Mouse (Mus musculus): ENCODE data around the gene Usp16.
"Not testable (repeated sequence)": the region's sequence is repeated elsewhere in the genome, so short reads cannot be mapped to it uniquely, and the experiment has no call there.

Usp16 gene

GRCm38 (mm10) chr16:87484367-87484766 lies 29.9 kb downstream of the Usp16 start:
- in situ Hi-C loops (cut with MboI) = no loop called here

DNA sequence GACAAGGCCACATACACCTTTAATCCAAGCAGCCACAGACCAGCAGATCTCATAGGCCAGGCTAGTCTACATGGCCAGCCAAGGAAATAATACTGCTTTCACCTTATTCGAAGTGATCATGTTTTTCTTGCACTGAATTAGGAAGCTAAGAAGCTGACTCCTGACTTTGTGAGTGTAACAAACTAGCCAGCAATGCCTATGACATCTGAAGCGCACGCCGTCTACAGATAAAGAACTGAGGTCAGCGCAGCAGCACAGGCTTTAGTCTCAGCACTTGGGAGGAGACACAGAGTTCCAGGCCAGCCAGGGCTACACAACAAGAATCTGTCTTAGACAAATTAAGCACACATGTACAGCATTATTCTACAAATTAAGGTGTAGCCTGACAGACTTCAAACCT lies 32.2 kb downstream of the Usp16 start:
- in situ Hi-C loops (cut with MboI) = no loop called here

GRCm38 (mm10) chr16:87488605-87489004 lies 34.1 kb downstream of the Usp16 start:
- in situ Hi-C loops (cut with MboI) = no loop called here

- in situ Hi-C loops (cut with MboI) = not testable (repeated sequence)
Observed at GRCm38 (mm10) chr16:87492191-87492792, 37.8 kb downstream of the Usp16 start.

- in situ Hi-C loops (cut with MboI) = no loop called here
Observed at GRCm38 (mm10) chr16:87494955-87495655, 40.6 kb downstream of the Usp16 start.

GRCm38 (mm10) chr16:87495716-87496447 lies 41.4 kb downstream of the Usp16 start, which contains the start of gene Cct8:
Cct8 (minus strand) TSS chr16:87495873.
- in situ Hi-C loops (cut with MboI) = no loop called here

DNA sequence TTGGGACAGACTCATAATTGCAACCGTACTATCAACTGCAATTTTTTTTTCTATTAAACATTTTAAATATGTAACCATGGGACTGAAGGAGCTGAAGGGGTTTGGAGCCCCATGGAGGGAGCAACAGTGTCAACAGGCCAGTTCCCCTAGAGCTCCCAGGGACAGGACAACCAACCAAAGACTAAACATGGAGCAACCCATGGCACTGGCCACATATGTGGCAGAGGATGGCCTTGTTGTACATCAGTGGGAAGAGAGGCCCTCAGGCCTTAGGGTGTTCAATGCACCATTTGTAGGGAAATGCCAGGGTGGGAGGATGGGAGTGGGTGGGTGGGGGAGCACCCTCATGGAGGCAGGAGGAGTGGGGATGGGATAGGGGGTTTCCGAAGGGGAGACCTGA lies 42.2 kb downstream of the Usp16 start:
- in situ Hi-C loops (cut with MboI) = no loop called here

- in situ Hi-C loops (cut with MboI) = no loop called here
Observed at GRCm38 (mm10) chr16:87497171-87497570, 42.7 kb downstream of the Usp16 start.

- in situ Hi-C loops (cut with MboI) = no loop called here
Observed at GRCm38 (mm10) chr16:87499556-87499955, 45.1 kb downstream of the Usp16 start.

GRCm38 (mm10) chr16:87501304-87502078 lies 47.0 kb downstream of the Usp16 start:
- in situ Hi-C loops (cut with MboI) = loop anchor here (10.0 kb wide), 1 partner anchor 243 kb away; no protein-coding TSS in a partner anchor

DNA sequence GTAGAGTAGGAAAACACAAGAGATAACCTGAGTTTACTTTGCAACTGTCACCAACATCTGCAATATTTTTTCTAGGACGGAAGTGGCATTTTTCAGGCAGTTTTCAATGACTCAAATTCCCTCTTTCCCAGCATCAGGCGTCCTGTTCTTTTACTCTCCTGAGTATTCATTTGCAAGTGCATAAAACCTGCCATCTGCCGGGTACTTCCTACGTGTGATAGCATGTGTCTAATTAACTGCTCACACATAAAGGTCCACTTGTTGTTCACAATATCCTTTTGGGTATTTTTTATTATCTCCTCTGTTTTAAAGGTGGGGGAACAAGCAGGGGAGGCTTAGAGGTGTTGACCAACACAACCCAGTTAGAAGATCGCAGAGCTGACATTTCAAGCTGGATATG lies 57.2 kb downstream of the Usp16 start:
- in situ Hi-C loops (cut with MboI) = no loop called here

DNA sequence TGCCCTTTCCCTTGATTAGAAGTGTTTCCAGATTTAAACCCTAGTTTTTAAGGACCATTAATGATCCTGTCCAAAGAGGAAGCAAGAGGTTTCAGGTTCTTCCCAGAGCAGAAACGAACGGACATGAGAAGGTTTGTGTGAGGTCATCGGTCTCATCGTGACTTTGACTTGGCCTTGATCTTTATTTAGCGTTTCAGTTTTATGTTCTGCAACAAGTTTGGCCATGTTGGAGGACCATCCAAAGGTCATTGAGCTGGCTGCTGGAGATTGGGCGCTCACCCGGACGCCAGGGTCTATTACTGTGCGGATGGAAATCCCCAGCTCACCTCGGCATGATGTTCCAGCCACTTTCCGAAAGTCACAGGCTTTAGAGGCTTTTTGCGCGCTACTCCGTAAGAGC lies 57.8 kb downstream of the Usp16 start:
- in situ Hi-C loops (cut with MboI) = no loop called here

GRCm38 (mm10) chr16:87524228-87524627 lies 69.7 kb downstream of the Usp16 start:
- in situ Hi-C loops (cut with MboI) = no loop called here

DNA sequence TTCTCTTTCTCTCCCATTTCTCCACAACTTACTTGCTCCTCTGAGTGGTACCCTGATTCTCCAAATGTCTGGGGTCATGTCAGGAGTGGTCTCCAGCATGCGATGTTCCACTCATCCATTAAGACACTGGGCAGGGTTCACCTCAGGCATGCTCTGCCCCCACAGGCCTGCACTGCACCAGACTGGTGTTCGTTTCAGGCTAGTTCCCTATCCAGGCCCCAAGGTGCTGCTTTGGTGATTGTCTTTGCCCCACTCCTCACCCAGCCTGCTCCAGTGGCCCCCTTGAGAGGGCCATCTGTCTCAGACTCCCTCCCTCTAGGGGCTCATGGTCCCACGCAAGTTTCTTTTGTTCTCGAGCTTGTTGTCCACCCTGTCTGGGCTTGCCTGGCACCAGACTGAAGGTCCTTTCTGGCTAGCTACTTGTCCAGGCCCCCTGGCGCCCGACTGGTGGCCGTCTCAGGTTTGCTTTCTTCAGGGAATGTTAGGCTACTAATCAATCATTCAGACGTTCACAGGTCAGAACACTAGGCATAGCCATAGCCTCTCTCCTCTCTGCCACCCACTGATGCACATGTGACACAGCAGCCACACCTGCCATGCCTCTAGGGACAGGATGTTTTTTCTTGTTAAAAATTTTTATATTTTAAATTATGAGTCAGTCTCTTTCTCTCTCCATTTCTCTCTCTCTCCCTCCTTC lies 73.2 kb downstream of the Usp16 start:
- in situ Hi-C loops (cut with MboI) = no loop called here

GRCm38 (mm10) chr16:87528755-87529154 lies 74.3 kb downstream of the Usp16 start:
- in situ Hi-C loops (cut with MboI) = no loop called here
